Mouse (Mus musculus): ENCODE measurements at regions not wholly inside any gene's neighbourhood (a gene's known extent, or its start where the extent isn't known, plus 50 kb on each side); places are given as distances from the start of the nearest gene placed in this dataset.

- no peak overlapping the region for H3K27ac ChIP-seq (ENCODE audit: insufficient read depth, low read length)
- H3K9me3 ChIP-seq (replicated peaks; ENCODE audit: control insufficient read depth, insufficient read depth, low read length, poor library complexity, severe bottlenecking) = no peaks in the 10 kb centered on the region; the same call in 1 of the 2 replicates
- no peaks in the 10 kb centered on the region for H3K36me3 ChIP-seq (ENCODE audit: control insufficient read depth, insufficient read depth, low read length, poor library complexity, severe bottlenecking)
- no peak overlapping the region for H3K4me3 ChIP-seq (ENCODE audit: low read depth, low read length)
- no peak overlapping the region for H3K9ac ChIP-seq (ENCODE audit: low read depth, poor library complexity, severe bottlenecking)
- H3K27me3 ChIP-seq (ENCODE audit: control insufficient read depth, insufficient read depth, low read length, poor library complexity, severe bottlenecking) = no peaks in the 10 kb centered on the region; the same call in 1 of the 2 replicates
- peaks cover 3% of the 10 kb centered on the region for H3K4me1 ChIP-seq (ENCODE audit: control insufficient read depth, insufficient read depth, low read length)
- no peak for TF ChIP-seq CTCF (IDR thresholded peaks at IDR 0.05; ENCODE audit: low read depth, low read length)
- no peak for TF ChIP-seq POLR2A (IDR thresholded peaks at IDR 0.05; ENCODE audit: insufficient read depth, low read length)
- no peak for TF ChIP-seq EP300 (IDR thresholded peaks at IDR 0.05; ENCODE audit: insufficient read depth, low read depth, low read length)
Observed at GRCm38 (mm10) chr15:62461398-62462051, 1383.5 kb downstream of the Gsdmc2 start.

- no peak overlapping the region for H3K4me3 ChIP-seq (ENCODE audit: low read depth, low read length)
- no peaks in the 10 kb centered on the region; the same call in 1 of the 2 replicates for H3K9me3 ChIP-seq (replicated peaks; ENCODE audit: control insufficient read depth, insufficient read depth, low read length, poor library complexity, severe bottlenecking)
- no peaks in the 10 kb centered on the region for H3K36me3 ChIP-seq (ENCODE audit: control insufficient read depth, insufficient read depth, low read length, poor library complexity, severe bottlenecking)
- H3K27me3 ChIP-seq (ENCODE audit: control insufficient read depth, insufficient read depth, low read length, poor library complexity, severe bottlenecking) = no peaks in the 10 kb centered on the region
- H3K27ac ChIP-seq (ENCODE audit: insufficient read depth, low read length) = no peak overlapping the region
- H3K4me1 ChIP-seq (ENCODE audit: control insufficient read depth, insufficient read depth, low read length) = peaks cover 3% of the 10 kb centered on the region
- H3K9ac ChIP-seq (ENCODE audit: low read depth, poor library complexity, severe bottlenecking) = no peak overlapping the region
- no peak for TF ChIP-seq EP300 (IDR thresholded peaks at IDR 0.05; ENCODE audit: insufficient read depth, low read depth, low read length)
- TF ChIP-seq POLR2A (IDR thresholded peaks at IDR 0.05; ENCODE audit: insufficient read depth, low read length) = no peak
- TF ChIP-seq CTCF (IDR thresholded peaks at IDR 0.05; ENCODE audit: low read depth, low read length) = no peak
Observed at GRCm38 (mm10) chr15:62460724-62461123, 1384.3 kb downstream of the Gsdmc2 start.

GRCm38 (mm10) chr15:62460026-62460607 is 1384.9 kb downstream of the Gsdmc2 start:
- Histone ChIP-seq H3K27ac (ENCODE audit: insufficient read depth, low read length) (no peak overlapping the region), H3K4me3 (ENCODE audit: low read depth, low read length) (no peak overlapping the region), H3K9ac (ENCODE audit: low read depth, poor library complexity, severe bottlenecking) (no peak overlapping the region), H3K36me3 (ENCODE audit: control insufficient read depth, insufficient read depth, low read length, poor library complexity, severe bottlenecking) (no peaks in the 10 kb centered on the region), H3K27me3 (ENCODE audit: control insufficient read depth, insufficient read depth, low read length, poor library complexity, severe bottlenecking) (no peaks in the 10 kb centered on the region), H3K9me3 (replicated peaks; ENCODE audit: control insufficient read depth, insufficient read depth, low read length, poor library complexity, severe bottlenecking) (no peaks in the 10 kb centered on the region; the same call in 1 of the 2 replicates), H3K4me1 (ENCODE audit: control insufficient read depth, insufficient read depth, low read length) (peaks cover 3% of the 10 kb centered on the region)
- TF ChIP-seq POLR2A (IDR thresholded peaks at IDR 0.05; ENCODE audit: insufficient read depth, low read length) = no peak
- TF ChIP-seq CTCF (IDR thresholded peaks at IDR 0.05; ENCODE audit: low read depth, low read length) = no peak
- no peak for TF ChIP-seq EP300 (IDR thresholded peaks at IDR 0.05; ENCODE audit: insufficient read depth, low read depth, low read length)

- H3K27ac ChIP-seq (ENCODE audit: insufficient read depth, low read length) = no peak overlapping the region
- H3K9ac ChIP-seq (ENCODE audit: low read depth, poor library complexity, severe bottlenecking) = no peak overlapping the region
- H3K4me1 ChIP-seq (ENCODE audit: control insufficient read depth, insufficient read depth, low read length) = peaks cover 3% of the 10 kb centered on the region
- H3K36me3 ChIP-seq (ENCODE audit: control insufficient read depth, insufficient read depth, low read length, poor library complexity, severe bottlenecking) = no peaks in the 10 kb centered on the region
- H3K27me3 ChIP-seq (ENCODE audit: control insufficient read depth, insufficient read depth, low read length, poor library complexity, severe bottlenecking) = no peaks in the 10 kb centered on the region
- TF ChIP-seq CTCF (IDR thresholded peaks at IDR 0.05; ENCODE audit: low read depth, low read length) = no peak
- no peak for TF ChIP-seq EP300 (IDR thresholded peaks at IDR 0.05; ENCODE audit: insufficient read depth, low read depth, low read length)
- H3K9me3 ChIP-seq (replicated peaks; ENCODE audit: control insufficient read depth, insufficient read depth, low read length, poor library complexity, severe bottlenecking) = no peaks in the 10 kb centered on the region; the same call in 1 of the 2 replicates
- H3K4me3 ChIP-seq (ENCODE audit: low read depth, low read length) = no peak overlapping the region
Observed at GRCm38 (mm10) chr15:62457990-62458389, 1387.0 kb downstream of the Gsdmc2 start.

GRCm38 (mm10) chr15:62457051-62457664 is 1387.8 kb downstream of the Gsdmc2 start:
- Histone ChIP-seq H3K27me3 (ENCODE audit: control insufficient read depth, insufficient read depth, low read length, poor library complexity, severe bottlenecking) (no peaks in the 10 kb centered on the region), H3K4me1 (ENCODE audit: control insufficient read depth, insufficient read depth, low read length) (peaks cover 3% of the 10 kb centered on the region), H3K27ac (ENCODE audit: insufficient read depth, low read length) (no peak overlapping the region), H3K9ac (ENCODE audit: low read depth, poor library complexity, severe bottlenecking) (no peak overlapping the region), H3K9me3 (replicated peaks; ENCODE audit: control insufficient read depth, insufficient read depth, low read length, poor library complexity, severe bottlenecking) (no peaks in the 10 kb centered on the region; the same call in 1 of the 2 replicates), H3K4me3 (ENCODE audit: low read depth, low read length) (no peak overlapping the region), H3K36me3 (ENCODE audit: control insufficient read depth, insufficient read depth, low read length, poor library complexity, severe bottlenecking) (no peaks in the 10 kb centered on the region)
- TF ChIP-seq CTCF (IDR thresholded peaks at IDR 0.05; ENCODE audit: low read depth, low read length) (no peak), POLR2A (IDR thresholded peaks at IDR 0.05; ENCODE audit: insufficient read depth, low read length) (no peak), EP300 (IDR thresholded peaks at IDR 0.05; ENCODE audit: insufficient read depth, low read depth, low read length) (no peak)

GRCm38 (mm10) chr15:62456020-62456419 is 1389.0 kb downstream of the Gsdmc2 start:
- Histone ChIP-seq H3K27ac (ENCODE audit: insufficient read depth, low read length) (no peak overlapping the region), H3K4me1 (ENCODE audit: control insufficient read depth, insufficient read depth, low read length) (peaks cover 3% of the 10 kb centered on the region), H3K9ac (ENCODE audit: low read depth, poor library complexity, severe bottlenecking) (no peak overlapping the region), H3K4me3 (ENCODE audit: low read depth, low read length) (no peak overlapping the region), H3K27me3 (ENCODE audit: control insufficient read depth, insufficient read depth, low read length, poor library complexity, severe bottlenecking) (no peaks in the 10 kb centered on the region), H3K36me3 (ENCODE audit: control insufficient read depth, insufficient read depth, low read length, poor library complexity, severe bottlenecking) (no peaks in the 10 kb centered on the region), H3K9me3 (replicated peaks; ENCODE audit: control insufficient read depth, insufficient read depth, low read length, poor library complexity, severe bottlenecking) (no peaks in the 10 kb centered on the region)
- no peak for TF ChIP-seq EP300 (IDR thresholded peaks at IDR 0.05; ENCODE audit: insufficient read depth, low read depth, low read length)
- TF ChIP-seq CTCF (IDR thresholded peaks at IDR 0.05; ENCODE audit: low read depth, low read length) = no peak
- TF ChIP-seq POLR2A (IDR thresholded peaks at IDR 0.05; ENCODE audit: insufficient read depth, low read length) = no peak
